Mouse (Mus musculus) lung, postnatal 0 days (tissue): ENCODE data around the gene Wdr17.

Source experiments
- CTCF ChIP-seq: IDR thresholded peaks from 2 replicates; pipeline ENCODE4 v1.5.1; 2016; ENCODE audit warnings: antibody characterized with exemption, mild to moderate bottlenecking
- EP300 ChIP-seq: IDR thresholded peaks from 2 replicates; pipeline ENCODE4 v1.6.1; 2016; ENCODE audit warnings: antibody characterized with exemption, mild to moderate bottlenecking, control low read depth

DNA sequence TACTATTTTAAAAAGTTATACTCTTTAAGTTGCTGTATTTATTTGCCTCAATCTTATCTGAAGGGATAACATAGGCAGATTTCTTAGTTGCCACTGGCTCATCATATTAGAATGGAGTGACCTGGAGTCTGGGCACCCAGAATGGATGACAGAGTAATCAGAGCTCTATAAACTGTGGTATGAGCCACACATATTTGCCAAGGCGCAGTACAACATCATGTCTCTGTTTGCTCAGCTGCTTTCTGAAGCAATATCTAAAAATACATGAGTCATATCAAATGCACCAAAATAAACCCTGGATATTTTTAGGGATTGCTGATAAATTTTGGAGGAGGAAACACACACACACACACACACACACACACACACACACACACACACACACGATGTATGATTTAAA, 277.6 kb downstream of the Wdr17 start:
- TF ChIP-seq CTCF, result no peak
- TF ChIP-seq EP300, result no peak
